Mouse (Mus musculus) c-Kit-positive CD71-positive TER-119-negative erythroid progenitor cells, embryonic 14.5 days (primary cell): ENCODE measurements around the gene Hist1h1t.
"Not testable (repeated sequence)": the region's sequence is repeated elsewhere in the genome, so short reads cannot be mapped to it uniquely, and the experiment has no call there.

ENCODE experiments used
- DNase-seq: peaks from one replicate; pipeline ENCODE4 v3.0.0-alpha.2; 2013; ENCODE audit warnings: low read depth

Hist1h1t gene

GRCm38 (mm10) chr13:23699767-23700166 is 4.2 kb downstream of the Hist1h1t start:
- no peak for DNase-seq

- no peak for DNase-seq
Measured at GRCm38 (mm10) chr13:23700786-23701520, 5.3 kb downstream of the Hist1h1t start.

DNA sequence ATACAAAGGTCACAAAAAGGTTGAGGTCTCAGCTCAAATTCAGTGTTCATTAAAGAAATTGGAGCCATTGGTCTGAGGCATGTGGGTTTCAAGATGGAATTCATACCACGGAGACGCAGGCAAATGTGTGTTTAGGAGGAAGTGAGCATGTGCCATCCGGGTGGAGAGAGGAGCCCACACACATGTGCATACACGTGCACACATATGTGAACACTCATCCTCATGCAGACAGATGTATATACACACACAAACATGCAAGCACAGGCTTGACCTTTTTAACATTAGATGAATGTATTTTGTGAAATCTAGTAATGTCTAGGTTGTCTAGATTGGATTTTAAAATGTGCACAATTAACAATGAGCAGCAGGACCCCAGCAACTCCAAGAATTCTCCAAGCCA is 6.6 kb downstream of the Hist1h1t start:
- DNase-seq: no peak

DNA sequence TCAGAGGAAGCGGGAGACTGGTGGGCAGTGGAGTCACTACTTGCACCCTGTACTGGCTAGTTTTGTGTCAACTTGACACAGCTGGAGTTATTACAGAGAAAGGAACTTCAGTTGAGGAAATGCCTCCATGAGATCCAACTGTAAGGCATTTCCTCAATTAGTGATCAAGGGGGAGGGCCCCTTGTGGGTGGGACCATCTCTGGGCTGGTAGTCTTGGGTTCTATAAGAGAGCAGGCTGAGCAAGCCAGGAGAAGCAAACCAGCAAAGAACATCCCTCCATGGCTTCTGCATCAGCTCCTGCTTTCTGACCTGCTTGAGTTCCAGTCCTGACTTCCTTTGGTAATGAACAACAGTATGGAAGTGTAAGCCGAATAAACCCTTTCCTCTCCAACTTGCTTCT is 7.2 kb downstream of the Hist1h1t start:
- not testable (repeated sequence) for DNase-seq

- no peak for DNase-seq
Measured at GRCm38 (mm10) chr13:23705751-23706356, 10.2 kb downstream of the Hist1h1t start.

DNA sequence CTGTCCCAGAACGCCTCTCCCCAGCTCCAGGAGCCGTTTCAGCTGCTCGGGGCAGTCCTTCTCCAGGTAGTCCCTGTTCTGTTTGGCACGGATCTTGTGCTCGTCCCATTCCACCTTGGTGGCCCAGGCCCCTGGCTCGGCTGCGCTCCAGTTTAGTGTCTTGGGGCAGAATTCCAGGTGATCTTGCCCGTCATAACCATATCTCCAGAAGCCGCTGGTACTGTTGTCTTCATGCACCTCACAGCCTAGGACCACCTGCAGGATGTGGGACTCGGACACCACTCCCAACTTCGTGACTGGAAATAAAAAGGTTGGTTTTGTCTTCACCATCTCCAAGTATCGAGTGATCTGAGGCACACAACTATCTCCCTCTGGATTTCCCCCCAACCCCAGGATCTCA is 11.2 kb downstream of the Hist1h1t start:
- DNase-seq: no peak

DNA sequence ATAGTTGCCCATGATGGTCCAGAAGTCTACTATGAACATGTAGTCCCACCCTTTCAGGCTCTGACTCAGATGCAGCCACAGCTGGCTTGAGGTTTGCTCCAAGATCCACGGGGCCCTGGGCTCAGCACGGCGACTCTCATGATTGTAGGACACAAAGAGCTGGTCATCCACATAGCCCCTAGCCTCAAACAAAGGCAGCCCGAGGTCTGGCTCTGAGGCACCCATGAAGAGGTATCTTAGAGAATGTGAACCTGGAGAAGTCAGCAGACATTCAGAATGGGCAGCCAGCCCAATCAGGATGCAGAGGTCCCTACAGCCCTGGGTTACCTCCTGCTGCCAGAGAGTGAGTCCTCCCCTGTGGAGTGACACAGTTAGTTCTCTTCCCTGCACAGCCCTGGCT is 12.4 kb downstream of the Hist1h1t start:
- DNase-seq: no peak

- DNase-seq: no peak
Measured at GRCm38 (mm10) chr13:23708654-23709053, 13.0 kb downstream of the Hist1h1t start.

- no peak for DNase-seq
Measured at GRCm38 (mm10) chr13:23709714-23710373, 14.2 kb downstream of the Hist1h1t start.

DNA sequence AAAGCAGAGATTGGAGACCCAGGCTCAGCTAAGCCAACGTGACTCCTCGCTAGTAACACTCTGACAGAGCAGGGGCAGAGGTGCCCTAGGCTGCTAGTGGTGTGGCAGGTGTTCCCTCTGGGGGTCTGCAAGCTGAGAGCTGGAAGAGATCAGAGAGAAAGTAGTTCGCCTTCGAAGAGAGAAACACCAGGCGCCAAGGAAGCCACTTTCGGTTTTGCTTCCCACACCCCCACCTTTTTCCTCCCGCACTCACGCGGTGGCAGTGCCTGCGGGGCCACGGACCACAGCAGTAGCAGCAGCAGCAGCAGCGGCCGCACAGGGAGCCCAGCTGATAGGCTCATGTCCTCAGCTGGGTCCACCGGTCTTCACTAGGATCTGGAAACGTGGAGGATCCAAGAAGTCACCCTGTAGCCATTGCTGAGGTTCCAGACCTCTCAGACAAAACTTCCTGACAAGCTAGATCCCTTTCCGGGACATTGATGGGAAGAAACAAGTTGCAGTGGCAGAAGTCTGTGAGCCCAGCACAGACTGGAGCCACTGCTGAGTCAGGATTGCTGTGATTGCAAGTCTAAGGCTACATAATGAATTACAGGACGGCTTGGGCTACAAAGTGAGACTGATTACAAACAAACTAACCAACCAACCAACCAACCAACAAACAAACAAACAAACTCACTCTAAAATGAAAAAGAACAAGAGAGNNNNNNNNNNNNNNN is 14.9 kb downstream of the Hist1h1t start, which contains the start of gene Hfe:
TSS of gene Hfe (minus strand) at position 481 of the 716 bp plus-strand sequence.
- DNase-seq: no peak

- DNase-seq: no peak
Measured at GRCm38 (mm10) chr13:23716261-23717042, 20.8 kb downstream of the Hist1h1t start.

GRCm38 (mm10) chr13:23717176-23717575 is 21.6 kb downstream of the Hist1h1t start:
- DNase-seq: no peak

- not testable (repeated sequence) for DNase-seq
Measured at GRCm38 (mm10) chr13:23717593-23718245, 22.1 kb downstream of the Hist1h1t start.

- no peak for DNase-seq
Measured at GRCm38 (mm10) chr13:23724239-23724638, 28.6 kb downstream of the Hist1h1t start.

GRCm38 (mm10) chr13:23725213-23725612 is 29.6 kb downstream of the Hist1h1t start:
- no peak for DNase-seq

- DNase-seq: no peak
Measured at GRCm38 (mm10) chr13:23728472-23729191, 33.0 kb downstream of the Hist1h1t start.

GRCm38 (mm10) chr13:23729192-23729525 is 33.5 kb downstream of the Hist1h1t start:
- DNase-seq: no peak

- DNase-seq: no peak
Measured at GRCm38 (mm10) chr13:23729706-23730105, 34.1 kb downstream of the Hist1h1t start.

- DNase-seq: no peak
Measured at GRCm38 (mm10) chr13:23730479-23730878, 34.9 kb downstream of the Hist1h1t start.

- peak; percentile 32 for DNase-seq
Measured at GRCm38 (mm10) chr13:23732156-23732804, 36.7 kb downstream of the Hist1h1t start.
